Mouse (Mus musculus) inflammation-experienced regulatory T-cells, adult 6 months (primary cell): Measurements from ENCODE around the gene Fahd2a. TPM values are rescaled to one million over a fixed set of nuclear protein-coding genes. Genes with fewer than 3 reads are reported as not detected.

Experiments
- ATAC-seq: one replicate; pipeline ENCODE4 v1.8.0; 2017
- polyA plus RNA-seq, 3 experiments: library from polyadenylated mRNA; unstranded; fragments of 100-300 nt; shearing (Covaris generic); gene quantifications; one replicate each; pipeline ENCODE4 v1.2.1; 2017

The Fahd2a gene
- 10 to 100 TPM; 29.3 to 66.5 (median 38.0) TPM for polyA plus RNA-seq

- peak; percentile 95 for ATAC-seq
Observed at GRCm38 (mm10) chr2:127444055-127444789, at the start of gene Fahd2a. TSS of gene Fahd2a (minus strand) at chr2:127444565.

- ATAC-seq = no peak
Observed at GRCm38 (mm10) chr2:127484476-127485170, 40.3 kb upstream of the Fahd2a start.

GRCm38 (mm10) chr2:127483001-127483400 is 38.6 kb upstream of the Fahd2a start:
- ATAC-seq = no peak

DNA sequence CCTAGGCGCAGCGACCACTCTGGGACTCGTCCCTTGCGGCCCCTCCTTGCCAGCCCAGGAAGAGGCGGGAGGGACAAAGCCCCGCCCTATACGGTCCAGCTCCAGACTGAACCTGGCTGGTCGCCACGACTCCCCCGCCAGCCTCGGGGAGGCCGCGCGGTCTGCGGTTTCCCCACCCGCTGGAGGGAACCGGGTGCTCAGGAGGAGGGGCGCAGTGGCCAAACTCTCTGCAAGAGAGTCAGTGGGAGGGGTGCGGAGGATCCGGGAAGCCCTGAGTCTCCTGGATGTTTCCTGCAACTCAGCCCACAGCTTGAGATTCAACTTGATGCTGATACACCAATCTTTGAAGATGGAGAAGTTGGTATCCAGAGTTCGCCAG is 38.2 kb upstream of the Fahd2a start:
- ATAC-seq = no peak

DNA sequence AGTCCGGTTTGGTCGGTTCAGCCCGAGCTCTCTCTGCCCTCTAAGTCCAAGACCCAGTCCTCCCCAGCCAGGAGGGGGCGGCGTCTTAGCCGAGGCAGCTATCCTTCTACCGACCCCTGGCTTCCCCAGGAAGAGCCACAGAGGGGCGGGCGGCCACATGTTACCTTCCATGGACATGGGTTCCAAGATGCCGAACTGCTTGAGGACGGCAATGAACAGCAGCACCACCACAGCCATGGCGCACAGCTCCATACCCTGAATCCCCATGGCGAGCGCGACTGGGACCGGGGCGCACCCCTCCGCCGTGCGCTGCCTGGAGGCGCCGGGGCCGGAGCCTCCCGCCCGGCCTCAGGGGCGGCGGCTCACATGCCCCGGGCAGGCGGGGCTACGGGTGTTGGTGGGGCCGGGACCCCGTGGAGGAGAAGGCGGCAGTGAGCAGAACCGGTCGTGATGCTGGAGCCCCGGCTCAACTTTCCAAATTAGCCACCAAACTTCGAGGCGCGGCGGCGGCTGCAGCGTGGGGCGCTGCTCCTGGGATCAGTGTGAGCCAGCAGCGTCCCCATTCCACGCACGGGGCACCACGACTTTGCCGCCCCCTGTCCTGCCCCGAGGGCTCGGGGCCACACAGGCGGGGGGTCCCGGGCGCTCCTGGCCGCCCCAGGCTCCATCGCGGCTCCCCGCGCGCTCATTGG is 37.6 kb upstream of the Fahd2a start:
- no peak for ATAC-seq

DNA sequence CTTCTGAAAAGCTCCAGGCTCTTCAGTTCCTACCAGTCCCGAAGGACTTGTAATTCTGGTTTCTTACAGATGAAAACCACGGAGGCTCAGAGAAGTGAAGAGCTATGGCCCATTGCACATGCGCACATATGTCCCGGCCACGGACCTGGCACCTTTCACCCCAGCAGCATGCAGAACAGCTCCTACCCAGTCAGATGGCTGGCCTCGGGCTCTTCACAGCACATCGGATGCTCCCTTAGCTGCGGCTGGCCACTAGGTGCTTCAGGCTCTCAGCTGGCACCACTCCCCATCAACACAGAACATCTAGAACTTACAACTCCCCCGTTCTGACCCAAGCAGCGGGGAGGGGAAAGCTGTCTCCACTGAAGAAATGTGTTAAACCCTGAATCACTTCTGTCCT is 35.4 kb upstream of the Fahd2a start:
- ATAC-seq = no peak

DNA sequence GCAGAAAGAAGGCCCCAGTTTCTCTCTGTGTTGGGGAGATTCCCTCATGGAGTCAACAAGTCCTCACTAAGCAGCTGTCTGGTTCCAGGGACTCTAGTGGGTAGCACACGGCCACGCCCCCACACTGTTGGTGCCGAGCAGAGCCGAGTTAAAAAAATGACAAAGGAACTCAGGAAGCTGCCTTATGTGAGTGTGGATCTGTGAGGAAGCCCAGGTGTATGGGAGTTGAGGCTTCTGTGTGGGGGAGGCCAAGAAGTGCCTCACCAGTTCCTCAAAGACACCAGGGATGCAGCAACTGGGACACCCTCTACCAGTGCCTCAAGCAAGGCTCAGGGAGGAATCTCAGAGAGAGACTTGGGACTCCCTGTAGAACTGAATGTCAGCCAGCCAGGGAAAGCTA is 34.8 kb upstream of the Fahd2a start:
- ATAC-seq = no peak

DNA sequence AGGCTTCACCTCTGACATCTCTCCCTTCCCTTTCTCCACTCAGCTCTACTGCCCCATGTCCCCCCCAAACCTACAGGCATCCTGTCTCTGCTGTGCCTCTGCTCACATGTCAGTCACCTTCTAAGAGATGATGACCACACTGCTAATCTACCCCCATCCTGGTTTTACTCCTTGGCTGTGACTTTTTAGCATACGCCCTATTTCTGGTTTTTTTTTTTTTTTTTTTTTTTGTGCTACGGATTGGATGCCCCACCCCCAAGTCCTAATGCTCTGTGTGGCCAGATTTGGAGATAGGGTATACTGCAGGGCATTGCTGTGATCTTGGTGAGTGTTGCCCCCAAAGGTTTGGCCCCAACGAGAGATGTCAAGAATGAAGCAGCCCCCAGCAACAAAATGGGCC is 27.9 kb upstream of the Fahd2a start:
- no peak for ATAC-seq

DNA sequence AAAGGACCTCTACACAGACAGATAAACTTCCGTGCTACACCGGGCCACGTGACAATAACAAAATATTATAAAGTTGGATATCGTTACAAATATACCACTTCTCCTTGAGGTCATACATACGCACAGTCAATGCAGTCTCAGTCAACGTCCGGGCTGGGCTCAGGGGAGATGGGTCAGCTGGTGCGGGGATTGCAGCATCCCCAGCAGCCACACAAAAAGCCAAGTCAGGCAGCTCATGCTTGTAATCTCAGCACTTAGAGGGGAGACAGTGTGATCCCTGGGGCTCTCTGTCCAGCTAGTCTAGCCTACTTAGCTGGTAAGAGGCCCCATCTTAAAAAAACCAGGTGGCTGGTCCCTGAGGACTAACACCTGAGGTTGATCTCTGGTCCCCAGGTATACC is 26.9 kb upstream of the Fahd2a start:
- ATAC-seq = no peak

- no peak for ATAC-seq
Observed at GRCm38 (mm10) chr2:127470661-127471060, 26.3 kb upstream of the Fahd2a start.

- no peak for ATAC-seq
Observed at GRCm38 (mm10) chr2:127470183-127470582, 25.8 kb upstream of the Fahd2a start.

- ATAC-seq = peak; percentile 43
Observed at GRCm38 (mm10) chr2:127462314-127462713, 17.9 kb upstream of the Fahd2a start.

DNA sequence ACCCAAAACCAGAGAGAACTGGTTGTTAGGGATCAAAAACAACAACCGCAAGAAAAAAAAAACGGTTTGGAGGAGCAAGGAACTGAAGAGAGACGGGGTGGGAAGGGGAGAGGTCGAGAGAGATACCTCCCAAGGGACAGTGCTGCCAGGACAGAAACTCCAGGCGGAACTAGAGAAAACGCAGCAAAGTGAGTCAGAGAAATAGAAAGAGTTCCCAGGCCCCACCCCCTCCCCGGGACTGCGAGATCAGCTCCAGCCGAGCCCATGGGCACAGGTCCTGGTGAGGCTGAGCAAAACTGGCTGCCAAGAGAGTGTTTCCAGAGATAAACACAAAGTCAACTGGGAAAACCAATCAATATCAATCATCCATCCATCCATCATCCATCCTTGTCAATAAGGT is 17.0 kb upstream of the Fahd2a start:
- ATAC-seq = no peak

- ATAC-seq = no peak
Observed at GRCm38 (mm10) chr2:127459341-127459740, 15.0 kb upstream of the Fahd2a start.

DNA sequence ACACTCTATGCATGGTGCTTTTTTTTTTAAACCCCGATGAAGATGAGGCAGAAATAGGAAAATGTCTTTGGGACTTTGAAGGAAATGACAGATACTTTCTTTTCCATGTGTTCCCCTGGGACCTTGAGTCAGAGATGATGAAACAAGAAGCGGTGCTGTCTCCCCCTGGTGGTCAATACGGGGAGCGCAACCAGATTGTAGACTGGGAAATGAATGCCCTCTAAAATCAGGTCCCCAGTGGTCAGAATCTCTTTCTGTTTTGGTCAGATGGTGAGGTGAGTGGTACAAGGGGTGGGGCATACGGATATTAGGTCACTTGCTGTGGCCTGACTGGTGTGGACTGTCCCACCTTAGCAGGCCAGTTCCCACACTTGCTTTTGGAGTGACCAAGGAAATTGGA is 9.4 kb upstream of the Fahd2a start:
- ATAC-seq = no peak

DNA sequence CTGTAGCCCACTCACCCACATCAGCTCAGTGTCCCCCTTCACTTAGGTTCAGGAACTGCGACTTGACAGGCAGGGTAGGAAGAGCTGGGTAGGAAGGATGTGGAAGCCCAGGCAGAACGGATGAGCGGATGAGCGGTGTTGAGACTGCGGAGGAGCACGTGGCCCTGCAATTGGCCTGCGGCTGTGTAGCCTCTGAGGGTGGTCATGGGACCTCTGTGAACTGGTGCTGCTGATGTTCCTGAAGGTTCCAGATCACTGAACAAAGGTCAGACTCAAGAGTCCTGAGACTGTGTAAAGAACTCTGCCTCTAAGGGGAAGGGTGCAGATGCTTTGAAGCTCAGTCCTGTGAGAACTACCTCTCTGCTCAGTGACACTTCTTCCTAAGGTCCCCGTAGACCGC is 8.8 kb upstream of the Fahd2a start:
- no peak for ATAC-seq

GRCm38 (mm10) chr2:127451748-127452147 is 7.4 kb upstream of the Fahd2a start:
- no peak for ATAC-seq

DNA sequence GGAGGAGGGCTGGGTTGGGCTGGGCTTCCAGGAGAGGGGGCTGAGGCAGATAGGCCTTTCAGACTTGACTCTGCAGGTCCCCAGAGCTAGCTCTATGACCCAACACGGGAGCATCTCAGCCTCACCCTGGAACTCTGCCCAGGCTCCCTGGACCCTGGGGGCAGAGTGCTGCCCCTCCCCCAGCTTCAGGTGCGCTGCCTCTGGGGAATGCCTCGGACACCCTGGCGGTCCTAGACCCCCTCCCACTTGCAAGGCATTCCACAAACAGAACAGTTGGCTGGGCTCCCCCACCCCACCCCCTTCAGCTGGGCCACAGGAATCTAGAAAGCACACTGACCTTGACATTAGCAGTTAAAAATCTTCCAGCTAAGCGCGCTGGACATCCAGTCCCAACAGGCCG is 5.3 kb upstream of the Fahd2a start:
- no peak for ATAC-seq

GRCm38 (mm10) chr2:127446847-127447246 is 2.5 kb upstream of the Fahd2a start:
- ATAC-seq = no peak

DNA sequence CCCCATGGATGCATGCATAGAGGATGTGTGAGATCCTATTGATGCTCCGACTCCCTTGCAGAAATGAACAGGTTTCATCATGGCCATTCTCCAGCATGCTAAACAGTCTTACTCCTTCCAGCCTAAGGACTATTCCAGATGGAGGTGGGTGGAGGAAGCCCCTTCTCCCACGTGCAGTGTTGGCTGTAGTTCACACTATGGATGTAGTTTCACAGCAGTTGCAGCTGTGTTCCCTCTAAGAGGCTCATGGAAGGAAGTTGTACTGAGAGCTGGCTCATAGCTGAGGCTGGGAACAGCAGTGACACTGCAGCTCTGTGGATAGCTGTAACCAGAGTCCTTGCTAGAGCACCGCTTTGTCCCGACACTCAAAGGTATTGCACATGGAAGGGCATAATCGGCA is 6.7 kb downstream of the Fahd2a start:
- no peak for ATAC-seq

DNA sequence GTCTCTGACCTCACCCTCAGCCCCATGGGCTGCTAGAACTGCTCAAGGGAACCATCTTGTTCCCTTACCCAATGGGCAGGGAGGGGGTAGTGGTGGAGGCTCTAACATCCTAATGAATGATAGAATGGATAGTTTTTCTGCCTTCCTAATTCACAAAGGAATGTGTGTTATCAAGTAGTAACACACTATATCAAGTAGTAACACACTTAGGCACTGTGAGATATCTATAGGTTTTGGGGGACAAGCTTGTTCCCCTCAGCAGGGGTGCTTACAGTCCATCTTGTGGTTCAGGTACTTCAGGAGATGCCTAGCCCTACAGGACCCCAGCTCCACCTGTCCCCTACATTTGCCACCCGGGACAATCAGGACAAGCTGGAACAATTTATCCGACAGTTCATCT is 8.8 kb downstream of the Fahd2a start:
- ATAC-seq = no peak

GRCm38 (mm10) chr2:127435135-127435534 is 9.2 kb downstream of the Fahd2a start:
- no peak for ATAC-seq

- no peak for ATAC-seq
Observed at GRCm38 (mm10) chr2:127433487-127434295, 10.7 kb downstream of the Fahd2a start.
